Mouse (Mus musculus) limb, embryonic 10.5 days (tissue): Measurements from ENCODE around the gene Tinf2. TPM values are rescaled to one million over a fixed set of nuclear protein-coding genes. Genes with fewer than 3 reads are reported as not detected.

ENCODE experiments used
- DNase-seq: peaks from one replicate; pipeline ENCODE4 v3.0.0-alpha.2; 2017; ENCODE audit warnings: low spot score
- H3K27ac ChIP-seq: fragments of 300-500 bp; sonication (generic); 2 replicates; pipeline ENCODE4 v1.5.1; 2016; ENCODE audit warnings: mild to moderate bottlenecking
- H3K27me3 ChIP-seq: fragments of 300-500 bp; sonication (generic); 2 replicates; pipeline ENCODE4 v1.6.1; 2016; ENCODE audit warnings: low read depth, mild to moderate bottlenecking; ENCODE audit not compliant: poor library complexity, severe bottlenecking
- H3K36me3 ChIP-seq: fragments of 300-500 bp; sonication (generic); 2 replicates; pipeline ENCODE4 v1.6.1; 2016; ENCODE audit warnings: mild to moderate bottlenecking, moderate library complexity
- H3K4me1 ChIP-seq: fragments of 300-500 bp; sonication (generic); 2 replicates; pipeline ENCODE4 v1.6.1; 2016
- H3K4me3 ChIP-seq: fragments of 300-500 bp; sonication (generic); 2 replicates; pipeline ENCODE4 v1.5.1; 2016; ENCODE audit warnings: mild to moderate bottlenecking, moderate library complexity
- H3K9me3 ChIP-seq: fragments of 300-500 bp; sonication (generic); replicated peaks from 2 replicates; pipeline ENCODE4 v1.6.1; 2016; ENCODE audit warnings: mild to moderate bottlenecking
- WGBS: fragments of 180-500 bp; shearing (Covaris S2); methylation state at CpG from one replicate; pipeline ENCODE4 v1.1.7; 2016; 5-methylcytosine and 5-hydroxymethylcytosine counted together
- polyA plus RNA-seq: library from polyadenylated mRNA; unstranded; fragments of >200 nt; fragmentation: Nextera tagmentation; extraction: Ambion mirVana; gene quantifications from 2 replicates; pipeline ENCODE4 v1.2.1, GENCODE M21; 2016

Tinf2 gene
- polyA plus RNA-seq, 1 experiment from 2014 or later: 77.9 TPM

DNA sequence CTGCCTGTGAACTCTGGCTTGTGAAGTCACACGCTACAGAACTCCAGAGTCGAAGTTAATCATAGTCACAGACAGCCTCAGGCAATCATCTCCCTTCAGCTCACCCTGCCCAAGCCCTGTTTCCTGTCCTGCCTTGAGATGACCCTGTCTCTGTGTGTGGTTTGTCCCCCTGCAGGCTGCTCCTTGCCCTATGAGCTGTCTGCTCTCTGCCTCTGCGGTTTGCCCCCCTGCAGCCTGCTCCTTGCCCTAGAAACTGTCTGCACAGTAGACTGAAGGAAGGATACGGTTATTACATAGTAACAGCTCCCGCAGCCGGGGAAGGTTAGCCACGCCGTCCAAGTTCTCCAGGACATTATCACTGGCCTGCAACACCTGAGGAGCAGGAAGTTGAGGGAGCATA lies 35.3 kb upstream of the Tinf2 start:
- peaks cover 28% of the 10 kb centered on the region for H3K4me1 ChIP-seq
- no peak overlapping the region for H3K27ac ChIP-seq
- no peak overlapping the region for H3K4me3 ChIP-seq
- no peaks in the 10 kb centered on the region for H3K9me3 ChIP-seq
- 75% methylated on average over 8 of the region's 8 CpGs for WGBS
- no peak for DNase-seq
- H3K27me3 ChIP-seq: peaks cover 24% of the 10 kb centered on the region
- H3K36me3 ChIP-seq: peaks cover 37% of the 10 kb centered on the region

DNA sequence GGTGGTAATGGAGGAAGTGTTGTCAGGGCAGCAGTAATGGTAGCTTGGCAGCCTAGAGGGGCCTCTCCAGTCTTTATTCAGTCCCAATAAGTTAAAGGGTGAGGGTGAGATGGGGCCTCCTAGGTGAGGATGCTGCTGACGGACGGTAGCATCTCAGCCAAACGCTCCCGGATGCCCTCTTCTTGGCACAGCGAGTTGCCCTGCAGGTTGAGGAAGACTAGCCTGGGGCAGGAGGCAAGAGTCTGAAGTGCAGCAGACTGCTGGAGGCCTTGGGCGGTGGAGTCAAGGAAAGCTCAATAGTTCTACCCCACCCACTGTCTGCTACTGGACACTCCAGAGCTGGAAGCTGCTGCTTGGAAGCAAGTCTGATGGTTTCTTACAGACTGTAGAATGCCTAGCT lies 34.7 kb upstream of the Tinf2 start:
- Histone ChIP-seq H3K36me3 (peaks cover 37% of the 10 kb centered on the region), H3K4me3 (no peak overlapping the region), H3K4me1 (peaks cover 24% of the 10 kb centered on the region), H3K27ac (no peak overlapping the region), H3K9me3 (no peaks in the 10 kb centered on the region), H3K27me3 (peaks cover 30% of the 10 kb centered on the region)
- 96% methylated on average over 6 of the region's 6 CpGs for WGBS
- no peak for DNase-seq

DNA sequence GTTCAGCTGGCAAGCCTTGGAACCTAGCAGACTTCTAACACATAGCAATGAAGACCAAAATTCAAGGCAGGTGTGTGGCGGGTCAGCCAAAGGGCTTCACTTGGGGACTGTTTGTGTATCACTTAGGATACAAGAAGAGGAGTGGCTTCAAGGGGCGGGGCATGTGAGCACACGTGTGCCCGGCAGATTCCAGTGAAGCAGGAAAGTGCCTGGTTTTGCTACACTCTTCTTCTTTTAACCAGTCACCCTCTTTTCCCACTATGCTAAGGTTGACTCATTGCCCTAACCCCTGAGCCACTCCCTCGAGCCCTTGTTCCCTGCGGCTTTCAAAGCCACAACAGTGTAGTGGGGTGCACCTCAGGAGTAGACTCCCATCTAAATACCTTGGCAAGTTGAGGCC lies 33.3 kb upstream of the Tinf2 start:
- H3K27me3 ChIP-seq: peaks cover 36% of the 10 kb centered on the region
- peaks cover 33% of the 10 kb centered on the region for H3K36me3 ChIP-seq
- peaks cover 20% of the 10 kb centered on the region for H3K4me1 ChIP-seq
- DNase-seq: no peak
- no peak overlapping the region for H3K4me3 ChIP-seq
- 33% methylated on average over 6 of the region's 6 CpGs for whole genome bisulfite sequencing
- no peaks in the 10 kb centered on the region for H3K9me3 ChIP-seq
- no peak overlapping the region for H3K27ac ChIP-seq

DNA sequence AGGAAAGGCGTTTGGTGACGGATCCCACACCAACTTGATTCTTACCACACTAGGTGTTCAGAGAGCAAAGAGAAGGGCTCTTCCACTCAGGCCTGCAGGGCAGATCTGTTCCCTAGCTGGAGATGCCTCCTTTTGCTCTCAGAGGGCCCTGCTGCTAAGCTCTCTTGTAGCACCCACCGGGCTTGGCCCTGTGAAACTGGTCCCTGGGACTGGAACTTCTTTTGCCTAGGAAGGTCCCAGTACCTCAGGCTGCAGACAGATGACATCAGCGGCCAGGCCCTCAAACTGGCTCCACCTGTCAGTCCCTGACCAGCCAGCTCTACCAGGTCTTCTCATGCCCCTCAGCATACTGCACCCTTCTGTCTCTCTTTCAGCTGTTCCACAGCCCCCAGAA lies 32.1 kb upstream of the Tinf2 start, which contains the start of gene Tgm1:
TSS of gene Tgm1 (minus strand) at position 198 of the 394 bp plus-strand sequence.
- H3K36me3 ChIP-seq: peaks cover 24% of the 10 kb centered on the region
- no peak for DNase-seq
- no peaks in the 10 kb centered on the region for H3K9me3 ChIP-seq
- H3K27me3 ChIP-seq: peaks cover 36% of the 10 kb centered on the region
- 16% methylated on average over 4 of the region's 4 CpGs for WGBS
- H3K4me3 ChIP-seq: peak within 1 kb of the TSS; percentile 37
- peaks cover 20% of the 10 kb centered on the region for H3K4me1 ChIP-seq
- no peak within 1 kb of the TSS for H3K27ac ChIP-seq

DNA sequence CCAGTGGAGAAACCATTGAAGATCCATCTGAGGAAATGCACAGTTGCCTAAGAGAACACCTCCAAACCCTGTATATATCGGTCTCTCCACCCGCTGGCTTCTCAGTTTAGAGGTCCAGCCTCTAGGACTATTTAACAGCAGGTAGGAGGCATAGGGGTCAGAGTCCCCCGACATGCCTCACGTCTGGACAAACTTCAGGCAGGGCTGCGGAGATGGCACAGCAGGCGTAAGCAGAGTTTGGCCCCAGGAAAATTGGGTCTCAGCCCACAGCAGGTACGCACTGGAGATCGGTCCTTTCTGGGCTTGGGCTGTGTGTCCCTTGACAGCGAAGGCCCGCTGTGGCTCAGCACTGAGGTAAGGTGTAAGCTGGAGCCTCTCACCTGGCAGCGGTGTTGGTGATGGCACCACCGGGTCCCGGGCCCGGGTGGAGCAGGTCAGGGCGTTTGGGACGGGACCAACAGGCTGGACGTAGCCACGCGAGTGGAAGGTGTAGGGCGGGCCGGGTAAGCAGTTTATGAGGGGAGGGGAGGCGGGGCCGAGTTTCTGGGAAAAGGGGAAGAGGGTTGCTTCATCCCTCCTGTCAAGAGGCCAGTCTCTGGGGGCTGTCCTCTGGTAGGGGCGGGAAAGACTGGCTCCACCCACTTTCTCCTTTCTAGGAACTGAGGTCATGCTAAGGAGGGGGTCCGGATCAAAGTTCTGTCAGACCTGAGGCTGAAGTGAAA lies 31.5 kb upstream of the Tinf2 start:
- H3K4me1 ChIP-seq: peaks cover 20% of the 10 kb centered on the region
- 15% methylated on average over 25 of the region's 25 CpGs for WGBS
- no peak overlapping the region for H3K27ac ChIP-seq
- peaks cover 19% of the 10 kb centered on the region for H3K36me3 ChIP-seq
- peak; percentile 36 for DNase-seq
- H3K4me3 ChIP-seq: peak overlapping the region; percentile 37
- no peaks in the 10 kb centered on the region for H3K9me3 ChIP-seq
- H3K27me3 ChIP-seq: peaks cover 36% of the 10 kb centered on the region

DNA sequence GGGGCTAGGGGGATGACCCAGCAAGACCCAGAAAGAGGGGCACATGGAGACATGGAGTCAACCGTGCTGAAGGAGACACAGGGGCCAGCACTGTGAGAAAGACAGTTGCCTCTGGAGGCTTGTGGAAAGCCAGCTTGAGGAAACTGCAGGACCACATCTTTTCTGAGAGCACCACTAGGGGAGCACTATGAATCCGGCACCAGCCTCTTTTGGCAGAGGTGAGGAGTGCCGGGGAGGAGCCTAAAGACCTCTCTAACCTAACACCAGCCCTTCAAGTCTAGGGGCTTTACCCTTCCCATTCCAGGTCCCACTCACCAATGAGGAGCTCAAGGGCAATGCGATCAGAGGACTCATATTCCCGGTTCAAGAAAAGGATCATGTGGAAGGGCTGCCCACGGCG lies 30.2 kb upstream of the Tinf2 start:
- no peak overlapping the region for H3K27ac ChIP-seq
- 79% methylated on average over 7 of the region's 7 CpGs for WGBS
- H3K9me3 ChIP-seq: no peaks in the 10 kb centered on the region
- peaks cover 15% of the 10 kb centered on the region for H3K4me1 ChIP-seq
- peaks cover 36% of the 10 kb centered on the region for H3K27me3 ChIP-seq
- peaks cover 7% of the 10 kb centered on the region for H3K36me3 ChIP-seq
- DNase-seq: no peak
- H3K4me3 ChIP-seq: no peak overlapping the region

DNA sequence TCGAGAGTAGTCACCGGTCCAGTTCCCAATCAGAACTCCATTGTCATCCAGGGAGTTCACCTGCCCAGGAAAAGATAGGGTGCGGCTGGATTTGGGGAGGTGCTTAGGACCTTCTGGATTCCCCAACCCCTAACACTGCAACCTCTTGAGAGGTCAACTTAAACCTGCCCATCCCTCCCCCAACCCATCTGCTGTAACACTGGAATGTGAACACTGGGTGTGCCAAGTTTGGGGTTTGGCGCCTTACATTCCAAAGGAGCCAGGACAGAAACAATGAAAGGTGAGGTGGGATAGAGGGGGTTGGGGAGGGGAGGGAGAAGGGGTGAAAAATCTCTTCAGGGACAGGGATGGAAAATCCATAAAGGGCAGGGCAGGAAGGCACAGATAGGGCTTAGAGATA lies 27.9 kb upstream of the Tinf2 start:
- 89% methylated on average over 4 of the region's 4 CpGs for WGBS
- Histone ChIP-seq H3K4me1 (peaks cover 15% of the 10 kb centered on the region), H3K9me3 (no peaks in the 10 kb centered on the region), H3K27ac (no peak overlapping the region), H3K4me3 (no peak overlapping the region), H3K36me3 (no peaks in the 10 kb centered on the region), H3K27me3 (peaks cover 36% of the 10 kb centered on the region)
- no peak for DNase-seq

DNA sequence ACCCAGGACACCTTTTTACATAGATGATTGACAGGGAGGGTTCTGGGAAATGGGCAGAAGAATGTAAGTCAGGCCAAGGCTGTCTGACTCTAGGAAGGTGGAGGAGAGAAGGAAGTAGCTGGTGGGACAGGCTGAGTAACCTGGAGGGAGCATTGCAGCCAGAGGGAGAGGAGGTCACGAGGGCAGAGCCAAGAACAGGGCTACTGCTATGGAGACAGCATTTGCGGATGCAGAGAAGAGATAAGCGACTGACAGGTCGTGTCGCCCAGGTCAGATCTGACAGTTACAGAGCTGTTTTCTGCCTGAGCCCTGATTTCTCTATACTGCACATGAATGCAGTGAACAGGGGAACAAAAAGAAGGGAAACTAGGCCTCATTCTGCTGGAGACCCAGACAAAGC lies 25.8 kb upstream of the Tinf2 start:
- Histone ChIP-seq H3K4me1 (peaks cover 7% of the 10 kb centered on the region), H3K27me3 (peaks cover 17% of the 10 kb centered on the region), H3K4me3 (no peak overlapping the region), H3K27ac (no peak overlapping the region), H3K9me3 (no peaks in the 10 kb centered on the region), H3K36me3 (no peaks in the 10 kb centered on the region)
- no peak for DNase-seq
- 81% methylated on average over 5 of the region's 5 CpGs for WGBS

DNA sequence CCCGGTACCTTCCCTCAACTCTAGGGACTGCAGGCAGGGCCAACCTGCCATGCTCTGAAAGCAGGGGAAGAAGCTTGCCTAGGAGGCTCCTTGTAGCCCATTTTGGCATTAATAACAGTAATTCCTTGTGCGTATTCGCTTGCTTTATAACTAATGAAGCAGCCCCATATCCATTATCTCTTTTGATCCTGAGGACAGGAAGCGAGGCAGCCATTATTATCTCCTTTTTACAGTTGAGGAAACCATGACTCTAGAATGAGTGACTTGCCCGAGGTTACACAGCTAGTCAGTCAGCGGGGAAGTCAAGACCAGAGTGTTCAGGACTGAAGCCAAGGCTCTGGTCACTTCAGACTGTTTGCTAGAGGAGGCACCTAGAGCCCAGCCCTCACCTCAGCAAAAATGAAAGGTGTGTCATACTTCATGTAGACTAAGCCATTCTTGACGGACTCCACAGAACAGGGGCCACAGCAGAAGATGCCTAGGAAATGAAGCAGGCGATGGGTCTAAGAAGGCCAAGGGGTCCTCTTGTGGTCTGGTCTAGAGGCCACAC lies 24.5 kb upstream of the Tinf2 start:
- Histone ChIP-seq H3K27me3 (peaks cover 5% of the 10 kb centered on the region), H3K4me1 (peaks cover 7% of the 10 kb centered on the region), H3K4me3 (no peak overlapping the region), H3K36me3 (no peaks in the 10 kb centered on the region), H3K27ac (no peak overlapping the region), H3K9me3 (no peaks in the 10 kb centered on the region)
- no peak for DNase-seq
- 88% methylated on average over 8 of the region's 8 CpGs for WGBS

DNA sequence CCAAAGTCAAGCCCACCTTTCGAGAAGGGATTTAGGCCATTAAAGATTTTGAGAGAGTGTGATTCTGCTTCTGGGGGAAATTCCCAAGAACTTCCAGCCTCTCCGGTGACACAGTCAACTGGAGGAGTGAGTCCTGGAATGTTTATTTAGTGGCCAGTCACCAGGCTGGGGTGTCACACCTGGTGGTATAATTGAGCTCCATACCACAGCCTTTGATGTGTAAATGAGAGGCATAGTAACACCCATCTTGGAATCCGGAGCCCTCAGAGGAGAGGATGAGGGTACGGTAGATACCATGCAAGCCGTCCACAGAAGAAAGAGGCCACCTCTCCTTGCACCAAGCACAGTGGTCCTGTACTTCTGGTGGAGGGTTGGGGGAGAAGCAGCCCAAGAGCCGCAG lies 21.1 kb upstream of the Tinf2 start:
- no peak overlapping the region for H3K4me3 ChIP-seq
- H3K9me3 ChIP-seq: no peaks in the 10 kb centered on the region
- no peak for DNase-seq
- H3K27me3 ChIP-seq: no peaks in the 10 kb centered on the region
- WGBS: 56% methylated on average over 6 of the region's 6 CpGs
- H3K36me3 ChIP-seq: no peaks in the 10 kb centered on the region
- peaks cover 7% of the 10 kb centered on the region for H3K4me1 ChIP-seq
- H3K27ac ChIP-seq: no peak overlapping the region

DNA sequence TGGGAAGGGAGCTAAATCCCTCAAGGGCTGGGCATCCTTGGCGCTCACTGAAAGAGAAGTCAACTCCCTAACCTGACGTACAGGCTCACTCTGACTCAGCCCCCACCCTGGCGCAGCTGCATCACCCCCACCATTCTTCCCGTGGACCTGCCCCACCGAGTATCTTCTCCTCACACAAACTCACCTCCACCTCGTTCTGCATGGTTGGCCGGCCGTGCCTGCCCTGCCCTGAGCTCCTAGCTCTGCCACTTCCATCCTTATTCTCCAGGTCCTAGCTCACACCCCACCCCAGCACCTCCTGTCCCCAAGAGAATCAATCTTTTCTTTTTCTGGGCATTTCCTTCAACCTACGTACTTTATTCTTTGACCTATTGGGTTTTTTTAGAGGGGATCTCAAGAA lies 19.5 kb upstream of the Tinf2 start:
- H3K9me3 ChIP-seq: no peaks in the 10 kb centered on the region
- no peaks in the 10 kb centered on the region for H3K36me3 ChIP-seq
- H3K4me1 ChIP-seq: peaks cover 7% of the 10 kb centered on the region
- WGBS: 80% methylated on average over 9 of the region's 9 CpGs
- no peak overlapping the region for H3K27ac ChIP-seq
- no peaks in the 10 kb centered on the region for H3K27me3 ChIP-seq
- no peak overlapping the region for H3K4me3 ChIP-seq
- DNase-seq: no peak

DNA sequence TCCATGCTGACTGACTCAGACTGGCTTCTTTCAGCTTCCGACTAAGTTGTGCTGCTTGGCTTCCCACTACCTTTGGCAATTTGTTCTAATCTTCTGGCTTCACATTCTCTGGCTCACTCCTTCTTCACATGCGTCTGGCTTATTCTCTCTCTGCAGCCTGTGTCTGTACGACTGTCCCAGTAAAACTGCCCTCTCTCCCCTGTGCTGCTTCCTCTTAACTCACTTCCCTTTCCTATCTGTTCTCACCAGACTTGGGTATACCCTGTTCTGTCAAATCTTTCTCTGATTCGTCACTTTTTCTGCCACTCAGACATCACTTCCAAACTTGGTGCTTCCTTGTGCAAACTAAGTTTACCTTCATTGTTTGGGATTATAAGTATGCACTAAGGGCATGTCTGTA lies 15.6 kb upstream of the Tinf2 start:
- Histone ChIP-seq H3K4me1 (no peaks in the 10 kb centered on the region), H3K27me3 (no peaks in the 10 kb centered on the region), H3K4me3 (no peak overlapping the region), H3K36me3 (no peaks in the 10 kb centered on the region), H3K27ac (no peak overlapping the region), H3K9me3 (no peaks in the 10 kb centered on the region)
- DNase-seq: no peak
- 87% methylated on average over 4 of the region's 4 CpGs for WGBS

DNA sequence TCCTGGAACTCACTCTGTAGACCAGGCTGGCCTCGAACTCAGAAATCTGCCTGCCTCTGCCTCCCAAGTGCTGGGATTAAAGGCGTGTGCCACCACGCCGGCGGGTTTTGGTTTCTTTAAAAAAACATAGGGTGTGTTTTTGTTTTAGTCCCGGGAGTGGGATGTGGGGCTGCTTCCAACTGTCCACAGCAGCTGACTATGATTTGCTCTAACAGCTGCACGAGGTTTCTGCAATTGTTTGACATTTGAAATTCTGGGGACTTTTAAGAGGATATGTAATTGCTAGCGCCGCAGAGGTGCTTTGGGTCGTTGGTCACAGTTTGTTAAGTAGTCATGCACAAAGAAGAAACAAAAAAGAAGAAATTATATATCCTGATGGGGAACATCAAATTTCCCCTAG lies 7.8 kb upstream of the Tinf2 start:
- H3K9me3 ChIP-seq: no peaks in the 10 kb centered on the region
- no peaks in the 10 kb centered on the region for H3K27me3 ChIP-seq
- no peak overlapping the region for H3K4me3 ChIP-seq
- no peaks in the 10 kb centered on the region for H3K36me3 ChIP-seq
- no peak overlapping the region for H3K27ac ChIP-seq
- H3K4me1 ChIP-seq: no peaks in the 10 kb centered on the region
- 84% methylated on average over 10 of the region's 10 CpGs for WGBS
- DNase-seq: no peak

DNA sequence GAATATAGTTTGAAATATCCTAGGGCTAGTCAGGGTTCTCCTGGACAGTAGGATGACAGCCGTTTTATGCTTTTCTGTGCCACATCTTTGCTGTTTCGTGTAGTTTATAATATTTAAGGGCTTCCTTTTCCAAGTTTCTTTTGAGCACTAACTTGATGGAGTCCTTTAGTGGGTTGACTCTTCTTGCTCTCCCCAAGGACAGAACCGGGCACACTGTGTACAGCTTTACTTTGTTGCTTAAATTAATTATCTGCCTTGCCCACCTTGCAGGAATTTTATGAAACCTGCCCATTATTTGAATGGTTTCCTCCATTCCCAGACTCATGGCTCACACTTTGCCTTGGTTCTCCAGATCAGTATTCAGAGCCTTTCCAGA lies 486 bp upstream of the Tinf2 start:
- Histone ChIP-seq H3K4me1 (peaks cover 14% of the 10 kb centered on the region), H3K4me3 (peak overlapping the region; percentile 90), H3K27me3 (no peaks in the 10 kb centered on the region), H3K27ac (peak overlapping the region; percentile 90), H3K9me3 (no peaks in the 10 kb centered on the region), H3K36me3 (peaks cover 35% of the 10 kb centered on the region)
- WGBS: 21% methylated on average over 3 of the region's 3 CpGs
- DNase-seq: no peak
